Mouse (Mus musculus) myocyte (in vitro differentiated cells): Measurements from ENCODE around the gene Otud3. TPM values are rescaled to one million over a fixed set of nuclear protein-coding genes. Genes with fewer than 3 reads are reported as not detected.
A peak's percentile ranks its signal among the peaks of the same experiment; 100 is the strongest.

Source experiments
- H3K27me3 ChIP-seq: one replicate; pipeline ENCODE4 v1.6.1; 2011; ENCODE audit not compliant: control insufficient read depth, insufficient read depth, insufficient read length
- H3K36me3 ChIP-seq: one replicate; pipeline ENCODE4 v1.6.1; 2011; ENCODE audit not compliant: control insufficient read depth, insufficient read depth
- H3K4me2 ChIP-seq: one replicate; pipeline ENCODE4 v1.6.1; 2011; ENCODE audit warnings: low read depth, control low read depth
- H3K4me3 ChIP-seq: one replicate; pipeline ENCODE4 v1.5.1; 2011; ENCODE audit warnings: mild to moderate bottlenecking, control low read depth, moderate library complexity
- H3K79me2 ChIP-seq: one replicate; pipeline ENCODE4 v1.6.1; 2011; ENCODE audit not compliant: control insufficient read depth, insufficient read depth
- H3ac ChIP-seq: one replicate; pipeline ENCODE4 v1.6.1; 2011; ENCODE audit not compliant: control insufficient read depth, insufficient read length
- CEBPB ChIP-seq: IDR thresholded peaks from 2 replicates; pipeline ENCODE4 v1.6.1; 2011; ENCODE audit warnings: mild to moderate bottlenecking, moderate library complexity; ENCODE audit not compliant: poor library complexity, insufficient read depth, severe bottlenecking
- E2F4 ChIP-seq: IDR thresholded peaks from one replicate; pipeline ENCODE4 v1.6.1; 2011; ENCODE audit warnings: mild to moderate bottlenecking, control low read depth, moderate library complexity; ENCODE audit not compliant: insufficient read depth
- MAX ChIP-seq: IDR thresholded peaks from one replicate; pipeline ENCODE4 v1.6.1; 2011; ENCODE audit warnings: low read depth, mild to moderate bottlenecking, control low read depth
- MYOD1 ChIP-seq, 3 experiments: IDR thresholded peaks; one replicate each; pipeline ENCODE4 v1.6.1; 2011; ENCODE audit warnings: control low read depth in 2 of 3, low read depth in 2 of 3, mild to moderate bottlenecking in 2 of 3, moderate library complexity in 1 of 3; ENCODE audit not compliant: insufficient read length in 2 of 3, control insufficient read depth in 1 of 3
- MYOG ChIP-seq, 3 experiments: IDR thresholded peaks; one replicate each; pipeline ENCODE4 v1.6.1; 2011; ENCODE audit warnings: control low read depth in 2 of 3, low read depth in 2 of 3, mild to moderate bottlenecking in 2 of 3; ENCODE audit not compliant: insufficient read length in 2 of 3, control insufficient read depth in 1 of 3, insufficient read depth in 1 of 3
- POLR2A ChIP-seq: IDR thresholded peaks from one replicate; pipeline ENCODE4 v1.6.1; 2011; ENCODE audit warnings: low read depth, mild to moderate bottlenecking, control low read depth, moderate library complexity; ENCODE audit not compliant: insufficient read length
- POLR2AphosphoS2 ChIP-seq: IDR thresholded peaks from one replicate; pipeline ENCODE4 v1.6.1; 2011; ENCODE audit warnings: low read depth, control low read depth; ENCODE audit not compliant: insufficient read length
- REST ChIP-seq: IDR thresholded peaks from one replicate; pipeline ENCODE4 v1.6.1; 2011; ENCODE audit warnings: mild to moderate bottlenecking, control low read depth, moderate library complexity; ENCODE audit not compliant: insufficient read depth, insufficient read length
- SRF ChIP-seq: IDR thresholded peaks from one replicate; pipeline ENCODE4 v1.6.1; 2011; ENCODE audit warnings: low read depth; ENCODE audit not compliant: control insufficient read depth, insufficient read length
- TCF12 ChIP-seq: IDR thresholded peaks from one replicate; pipeline ENCODE4 v1.6.1; 2011; ENCODE audit warnings: mild to moderate bottlenecking, control low read depth; ENCODE audit not compliant: poor library complexity, insufficient read depth, severe bottlenecking
- TCF3 ChIP-seq: IDR thresholded peaks from one replicate; pipeline ENCODE4 v1.6.1; 2011; ENCODE audit warnings: low read depth, control low read depth; ENCODE audit not compliant: insufficient read length
- USF1 ChIP-seq: IDR thresholded peaks from one replicate; pipeline ENCODE4 v1.6.1; 2011; ENCODE audit warnings: low read depth, mild to moderate bottlenecking, control low read depth, moderate library complexity
- polyA plus RNA-seq: library from polyadenylated mRNA; unstranded; fragments of >200 nt; fragmentation: generic; extraction: Trizol; gene quantifications from one replicate; pipeline ENCODE4 v1.2.1, GENCODE M21; 2012; ENCODE audit warnings: missing spikeins

The Otud3 gene
- polyA plus RNA-seq, 1 experiment = 12.5 TPM

DNA sequence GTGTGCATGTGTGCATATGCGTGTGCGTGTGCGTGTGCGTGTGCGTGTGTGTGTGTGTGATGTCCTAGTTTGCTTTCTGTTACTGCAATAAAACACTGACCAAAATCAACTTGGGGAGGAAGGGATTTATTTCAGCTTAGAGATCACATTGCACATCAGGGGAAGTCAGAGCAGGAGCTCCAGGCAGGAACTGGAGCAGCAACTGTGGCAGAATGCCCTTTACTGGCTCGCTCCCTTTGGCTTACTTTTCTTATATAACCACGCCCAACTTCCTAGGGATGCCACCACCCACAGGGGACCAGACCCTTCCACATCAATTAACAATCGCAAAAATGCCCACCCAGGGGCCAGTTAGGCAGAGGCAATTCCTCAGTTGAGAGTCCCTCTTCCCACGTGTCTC lies 44.9 kb upstream of the Otud3 start:
- H3K79me2 ChIP-seq = no peaks in the 10 kb centered on the region
- no peak overlapping the region for H3ac ChIP-seq
- H3K4me3 ChIP-seq = no peak overlapping the region
- TF ChIP-seq SRF = no peak
- TF ChIP-seq E2F4 = no peak
- TF ChIP-seq CEBPB = no peak
- no peak for TF ChIP-seq REST
- no peak for TF ChIP-seq TCF3
- no peak for TF ChIP-seq MYOD1 (IDR thresholded peaks at IDR 0.05; ENCODE audit: control insufficient read depth in 1 of 3, insufficient read length in 2 of 3, low read depth in 2 of 3)
- no peak for TF ChIP-seq USF1
- no peak for TF ChIP-seq MAX
- no peak overlapping the region for H3K4me2 ChIP-seq
- H3K36me3 ChIP-seq = no peaks in the 10 kb centered on the region
- peaks cover 35% of the 10 kb centered on the region for H3K27me3 ChIP-seq

GRCm38 (mm10) chr4:138948257-138948656 lies 34.5 kb upstream of the Otud3 start:
- no peak overlapping the region for H3K4me3 ChIP-seq
- no peaks in the 10 kb centered on the region for H3K79me2 ChIP-seq
- no peak for TF ChIP-seq REST
- no peak for TF ChIP-seq TCF12
- no peak for TF ChIP-seq SRF
- TF ChIP-seq TCF3 = no peak
- TF ChIP-seq POLR2AphosphoS2 = no peak
- TF ChIP-seq MAX = no peak
- TF ChIP-seq CEBPB = no peak
- TF ChIP-seq MYOD1 (IDR thresholded peaks at IDR 0.05; ENCODE audit: control insufficient read depth in 1 of 3, insufficient read length in 2 of 3, low read depth in 2 of 3) = no peak
- no peak for TF ChIP-seq USF1
- TF ChIP-seq MYOG (IDR thresholded peaks at IDR 0.05; ENCODE audit: control insufficient read depth in 1 of 3, insufficient read depth in 1 of 3, insufficient read length in 2 of 3, low read depth in 2 of 3) = no peak
- TF ChIP-seq POLR2A = no peak
- no peak for TF ChIP-seq E2F4
- no peaks in the 10 kb centered on the region for H3K36me3 ChIP-seq
- H3K4me2 ChIP-seq = no peak overlapping the region
- no peak overlapping the region for H3ac ChIP-seq
- peaks cover 38% of the 10 kb centered on the region for H3K27me3 ChIP-seq

GRCm38 (mm10) chr4:138943730-138944129 lies 30.0 kb upstream of the Otud3 start:
- Histone ChIP-seq H3K4me2 (peak overlapping the region; percentile 63), H3K79me2 (no peaks in the 10 kb centered on the region), H3ac (no peak overlapping the region), H3K27me3 (peaks cover 16% of the 10 kb centered on the region), H3K4me3 (no peak overlapping the region), H3K36me3 (no peaks in the 10 kb centered on the region)
- TF ChIP-seq REST (no peak), SRF (no peak), MYOD1 (IDR thresholded peaks at IDR 0.05; ENCODE audit: control insufficient read depth in 1 of 3, insufficient read length in 2 of 3, low read depth in 2 of 3) (no peak), MYOG (IDR thresholded peaks at IDR 0.05; ENCODE audit: control insufficient read depth in 1 of 3, insufficient read depth in 1 of 3, insufficient read length in 2 of 3, low read depth in 2 of 3) (no peak), POLR2A (no peak), TCF3 (no peak), MAX (no peak), TCF12 (no peak), USF1 (no peak), E2F4 (no peak)

DNA sequence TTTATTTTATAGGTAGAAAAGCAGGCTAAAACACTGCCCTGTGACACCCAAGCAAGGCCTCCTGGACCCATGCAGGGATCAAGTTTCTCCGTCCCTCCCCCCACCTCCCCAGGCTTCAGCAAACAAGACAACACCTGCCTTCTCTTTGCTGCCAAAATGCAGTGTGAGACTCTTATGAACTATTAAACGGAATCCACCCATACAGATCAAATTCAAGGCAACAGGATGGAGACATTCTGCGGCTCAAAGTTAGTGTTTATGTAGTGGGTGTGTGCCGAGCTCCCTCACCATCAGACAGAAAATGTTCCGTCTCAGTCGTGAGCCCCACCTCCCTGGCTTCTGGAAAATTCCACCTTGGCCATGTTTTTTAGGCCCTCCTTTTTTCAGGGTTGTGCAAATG lies 28.2 kb upstream of the Otud3 start:
- Histone ChIP-seq H3K79me2 (no peaks in the 10 kb centered on the region), H3K4me3 (no peak overlapping the region), H3ac (no peak overlapping the region), H3K4me2 (no peak overlapping the region), H3K27me3 (peaks cover 15% of the 10 kb centered on the region), H3K36me3 (no peaks in the 10 kb centered on the region)
- TF ChIP-seq MAX (no peak), TCF12 (no peak), MYOD1 (IDR thresholded peaks at IDR 0.05; ENCODE audit: control insufficient read depth in 1 of 3, insufficient read length in 2 of 3, low read depth in 2 of 3) (no peak), CEBPB (no peak), POLR2A (no peak), POLR2AphosphoS2 (no peak), SRF (no peak), E2F4 (no peak), REST (no peak), MYOG (IDR thresholded peaks at IDR 0.05; ENCODE audit: control insufficient read depth in 1 of 3, insufficient read depth in 1 of 3, insufficient read length in 2 of 3, low read depth in 2 of 3) (no peak)

GRCm38 (mm10) chr4:138941401-138941800 lies 27.7 kb upstream of the Otud3 start:
- Histone ChIP-seq H3K4me3 (no peak overlapping the region), H3K36me3 (no peaks in the 10 kb centered on the region), H3K79me2 (no peaks in the 10 kb centered on the region), H3K4me2 (no peak overlapping the region), H3K27me3 (peaks cover 9% of the 10 kb centered on the region), H3ac (no peak overlapping the region)
- TF ChIP-seq POLR2AphosphoS2 = no peak
- TF ChIP-seq REST = no peak
- no peak for TF ChIP-seq MAX
- TF ChIP-seq TCF3 = no peak
- TF ChIP-seq CEBPB = no peak
- TF ChIP-seq E2F4 = no peak
